Mouse (Mus musculus): Measurements from ENCODE around the gene Wdr31.

DNA sequence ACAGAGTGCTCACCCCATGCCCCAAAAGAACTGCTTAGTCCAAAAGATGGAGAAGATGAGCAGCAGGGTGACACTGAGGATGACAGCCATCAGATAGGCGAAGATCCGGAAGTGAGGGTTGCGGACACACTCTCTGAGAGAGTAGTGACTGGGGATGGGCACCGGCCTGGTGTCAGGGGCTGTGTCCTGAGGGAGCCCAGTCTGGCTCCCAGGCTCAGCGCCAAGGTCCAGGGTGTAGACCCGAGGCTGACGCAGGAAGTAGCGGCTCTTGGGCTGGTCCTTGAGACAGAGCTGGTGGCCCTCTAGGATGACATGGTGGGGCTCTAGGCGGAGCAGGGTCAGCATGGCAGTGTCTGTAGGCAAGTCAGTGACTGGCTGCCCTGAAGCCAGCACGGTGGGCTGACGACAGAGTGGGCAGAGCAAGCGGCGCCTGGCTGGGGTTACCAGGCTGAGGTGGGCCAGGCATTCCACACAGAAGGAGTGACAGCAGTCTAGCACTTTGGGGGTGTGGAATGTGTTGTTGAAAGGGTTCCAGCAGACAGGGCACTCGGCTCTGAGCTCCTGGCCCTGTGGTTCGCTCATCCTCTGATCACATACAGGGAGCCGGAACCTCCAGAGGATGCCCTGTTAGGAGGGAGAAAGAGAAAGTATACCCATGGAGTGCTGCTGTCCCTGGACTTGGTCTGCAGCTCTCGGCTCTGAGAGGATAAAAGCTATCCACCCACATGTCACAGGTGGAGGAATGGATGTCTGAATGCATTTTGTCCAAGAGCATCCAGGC lies 42.5 kb downstream of the Wdr31 start:
- no peak for TF ChIP-seq CTCF (IDR thresholded peaks at IDR 0.05; ENCODE audit: control insufficient read depth, insufficient read depth, insufficient read length)
- no peak for TF ChIP-seq MYOG (IDR thresholded peaks at IDR 0.05; ENCODE audit: control insufficient read depth, extremely low read depth, insufficient read length)
- TF ChIP-seq CEBPB (IDR thresholded peaks at IDR 0.05; ENCODE audit: low read depth): no peak
- no peak for TF ChIP-seq MAX (IDR thresholded peaks at IDR 0.05)
- TF ChIP-seq USF1 (IDR thresholded peaks at IDR 0.05; ENCODE audit: low read depth): no peak
